Mouse (Mus musculus) spleen, postnatal 36 days (tissue): Measurements from ENCODE around the gene Cdh10.

Source experiments
- DNase-seq, 2 experiments: peaks; one replicate each; pipeline ENCODE4 v3.0.0; 2022; ENCODE audit warnings: low spot score in 2 of 2, mixed read lengths in 1 of 2

Gene Cdh10

DNA sequence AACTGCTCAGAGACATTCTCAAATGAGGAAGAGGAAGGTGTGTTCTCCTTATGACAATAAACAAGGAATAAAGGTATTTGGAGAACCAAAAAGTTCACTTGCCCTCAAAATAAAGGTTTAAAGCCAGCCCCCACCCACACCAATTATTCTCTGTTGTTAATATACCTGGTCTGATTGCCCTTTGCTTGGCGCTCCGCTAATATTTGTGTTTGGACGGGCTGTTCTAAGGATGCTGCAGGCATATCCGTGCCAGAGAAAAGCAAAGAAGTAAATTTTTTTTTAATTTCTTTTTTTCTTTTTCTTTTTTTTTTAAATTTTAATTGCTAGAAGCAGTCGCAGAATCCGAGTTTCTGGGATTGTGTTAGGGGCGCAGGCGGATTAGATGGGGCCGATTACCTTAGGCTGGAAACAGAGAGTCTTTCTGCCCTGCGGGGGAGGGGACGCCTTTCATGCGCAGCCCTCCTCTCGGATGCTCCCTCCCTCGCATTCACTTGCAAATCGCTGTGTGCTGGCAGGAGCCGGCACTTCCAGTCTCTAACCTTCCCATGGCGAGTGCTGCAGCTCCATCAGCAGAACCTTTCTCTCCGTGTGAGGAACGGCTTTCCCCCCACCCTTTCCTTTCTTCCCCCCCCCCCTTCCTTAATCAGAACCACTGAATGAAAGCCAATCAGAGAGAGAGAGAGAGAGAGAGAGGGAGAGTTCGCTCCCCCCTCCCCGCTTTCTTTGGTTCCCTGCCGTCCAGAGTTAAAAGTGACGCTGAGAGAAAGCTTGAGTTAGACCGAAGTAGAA is at the start of gene Cdh10:
Gene Cdh10, plus strand, starts transcription at position 763 of the 789 bp plus-strand sequence.
- no peak for DNase-seq

DNA sequence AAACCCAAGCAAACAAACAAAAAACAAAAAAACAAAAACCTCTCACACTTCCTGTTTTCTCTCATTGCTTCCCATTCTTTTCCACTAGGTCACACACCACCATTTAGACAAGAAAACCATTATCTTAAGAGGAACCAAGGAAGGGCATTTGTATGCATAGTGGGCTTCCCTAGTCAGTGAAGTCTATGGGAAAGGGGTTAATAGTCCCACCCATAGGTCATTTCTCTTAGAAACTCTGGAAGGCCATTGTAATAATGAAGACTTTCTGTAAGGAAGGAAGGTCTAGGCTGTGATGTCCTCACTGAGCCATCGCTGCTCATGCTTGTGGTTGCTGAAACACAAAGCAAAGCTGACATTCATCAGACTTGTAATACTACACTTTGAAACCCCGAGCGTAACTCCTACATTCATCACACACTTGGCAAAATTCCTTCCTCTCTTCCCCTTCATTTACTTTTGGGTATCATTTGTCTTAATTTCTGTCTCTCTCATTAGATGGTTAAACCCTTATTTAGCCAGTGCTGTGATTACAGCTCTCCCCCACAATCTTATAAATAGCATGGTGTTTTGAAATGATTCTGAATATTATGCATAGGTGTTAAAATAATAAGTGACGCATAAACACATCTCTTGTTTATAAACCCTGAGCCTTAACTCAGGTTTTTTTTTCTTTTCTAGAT is 9.5 kb upstream of the Cdh10 start:
- DNase-seq: no peak

DNA sequence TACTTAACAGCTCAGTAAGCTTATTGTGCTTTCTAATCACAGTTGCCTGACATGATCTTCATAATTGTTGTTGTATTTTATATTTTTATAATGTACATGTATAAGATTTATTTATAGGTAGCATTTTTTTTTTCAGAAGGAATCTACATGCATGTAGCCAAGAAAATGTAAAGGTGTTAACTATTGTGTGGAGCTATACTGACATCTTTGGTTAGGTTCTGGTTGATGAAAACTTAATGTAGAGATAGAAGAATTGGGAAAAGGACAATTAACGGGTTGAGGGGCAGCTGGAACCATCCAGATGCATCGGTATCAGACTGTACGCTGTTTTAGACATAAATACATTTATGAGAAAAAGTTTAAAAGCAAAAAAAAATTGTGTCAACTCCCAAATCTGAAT is 1.0 kb upstream of the Cdh10 start:
- no peak for DNase-seq

DNA sequence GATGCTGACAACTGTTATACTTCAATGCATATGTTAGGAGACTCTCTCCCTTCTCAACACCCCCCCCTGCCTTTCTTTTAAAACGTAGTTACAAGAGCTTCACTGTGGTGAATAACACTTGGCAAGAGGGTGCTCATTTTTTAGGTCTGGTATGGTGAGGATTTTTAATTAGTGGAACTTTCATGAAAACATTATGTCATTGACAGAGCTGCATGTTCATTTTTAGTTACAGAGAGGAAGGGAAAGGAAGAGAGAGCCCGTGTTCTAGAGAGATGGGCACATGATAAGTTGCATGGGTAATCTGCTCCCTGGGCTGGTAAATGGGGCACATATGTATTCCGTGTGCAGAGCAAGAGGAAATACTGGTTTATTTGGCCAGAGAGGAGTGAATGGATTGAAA is 1.5 kb downstream of the Cdh10 start:
- no peak for DNase-seq

DNA sequence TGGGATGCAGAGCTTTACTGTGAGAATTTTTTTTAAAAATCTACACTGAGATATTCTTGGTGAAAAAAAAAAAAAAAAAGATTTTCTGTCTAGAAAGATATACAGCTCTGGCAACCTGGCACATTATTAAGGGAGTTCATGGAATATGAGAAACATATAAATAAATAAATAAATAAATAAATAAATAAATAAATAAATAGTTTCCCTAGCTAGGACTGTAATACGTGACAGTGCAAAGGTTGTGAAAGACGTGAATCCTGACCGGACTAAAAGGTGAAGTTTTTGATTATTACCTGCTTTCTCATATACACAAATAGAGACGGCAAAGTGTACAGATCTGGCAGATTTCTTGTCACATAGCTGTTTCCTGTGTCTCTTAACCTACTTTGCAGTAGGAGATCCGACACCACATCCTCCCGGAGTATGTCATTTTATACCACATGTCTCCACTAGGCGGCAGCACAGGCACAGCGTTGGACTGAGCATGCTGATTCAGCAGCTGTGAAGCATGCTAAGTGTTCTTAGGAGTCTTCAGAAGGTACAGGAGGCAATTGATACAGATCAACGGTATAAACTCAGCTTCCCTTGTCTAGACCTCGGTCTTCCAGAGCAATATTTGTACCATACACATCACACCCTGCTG is 2.5 kb downstream of the Cdh10 start:
- peak; percentile 4 to 14 for DNase-seq

DNA sequence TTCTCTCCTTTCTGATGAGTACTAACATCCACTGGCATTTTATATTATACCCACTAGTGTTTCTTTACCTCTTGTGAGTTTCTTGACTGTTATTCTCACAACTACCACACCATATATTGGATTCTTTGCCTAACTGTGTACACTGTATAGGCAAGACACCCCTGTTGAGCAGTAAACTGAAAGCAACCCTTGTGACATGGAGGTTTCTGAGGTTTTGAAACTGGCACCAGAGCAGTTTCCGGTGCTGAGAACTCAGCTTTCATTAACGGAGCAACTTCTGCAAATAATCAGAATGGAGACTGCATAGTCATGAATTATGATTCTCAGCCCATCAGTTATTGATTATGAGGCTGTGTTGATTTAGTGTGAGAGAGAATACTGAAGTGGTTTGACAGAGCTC is 4.7 kb downstream of the Cdh10 start:
- no peak for DNase-seq

DNA sequence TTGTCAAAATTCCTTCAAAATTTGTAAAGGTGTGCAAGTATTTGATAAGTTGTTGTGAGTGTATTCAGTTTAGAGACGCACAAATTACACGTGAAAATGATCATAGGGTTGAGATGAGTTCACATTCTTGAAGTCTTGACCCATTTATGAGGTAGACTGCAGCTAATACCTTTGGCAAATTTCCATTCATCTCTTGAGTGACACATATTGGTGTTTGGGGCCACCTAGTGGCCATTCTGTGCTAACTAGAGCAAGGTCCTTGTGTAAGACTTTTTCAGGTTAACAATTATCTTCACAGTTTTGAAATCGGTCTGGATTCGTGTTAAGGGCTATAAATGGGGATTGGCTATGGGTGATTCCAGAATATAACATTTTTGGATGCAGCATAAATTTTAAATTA is 13.5 kb downstream of the Cdh10 start:
- DNase-seq: no peak

DNA sequence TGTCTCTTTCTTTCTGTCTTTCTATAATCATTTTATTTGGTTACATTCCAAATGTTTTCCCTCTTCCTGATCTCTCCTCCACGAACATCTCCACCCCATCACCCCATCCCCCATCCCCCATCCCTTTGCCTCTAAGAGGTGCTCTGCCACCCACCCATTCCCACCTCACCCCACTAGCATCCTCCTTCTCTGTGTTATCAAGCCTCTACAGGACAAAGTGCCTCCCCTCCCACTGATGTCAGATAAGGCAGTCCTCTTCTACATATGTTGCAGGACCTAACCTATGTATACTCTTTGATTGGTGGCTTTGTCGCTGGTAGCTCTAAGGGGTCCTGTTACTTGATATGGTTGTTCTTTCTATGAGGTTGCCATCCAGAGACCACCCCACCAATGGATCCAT is 23.0 kb downstream of the Cdh10 start:
- no peak for DNase-seq

DNA sequence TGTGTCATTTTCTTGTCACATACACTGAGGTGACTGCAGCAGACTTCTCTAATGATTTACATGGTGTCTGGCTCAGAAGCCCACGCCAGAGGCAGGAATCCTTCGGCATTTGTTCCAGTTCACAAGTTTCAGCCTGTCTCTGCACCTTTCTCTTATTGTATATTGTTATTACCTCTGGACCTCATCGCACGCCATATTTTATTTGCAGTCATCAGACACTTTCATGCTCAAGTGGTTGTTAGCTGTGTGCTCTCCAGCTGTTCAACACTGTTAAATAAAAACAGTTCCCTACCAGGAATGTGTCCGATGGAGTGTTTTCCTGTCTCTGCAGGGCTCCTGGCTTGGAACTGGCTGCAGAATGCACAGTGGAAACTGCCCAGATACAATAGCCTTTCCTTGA is 26.1 kb downstream of the Cdh10 start:
- no peak for DNase-seq

DNA sequence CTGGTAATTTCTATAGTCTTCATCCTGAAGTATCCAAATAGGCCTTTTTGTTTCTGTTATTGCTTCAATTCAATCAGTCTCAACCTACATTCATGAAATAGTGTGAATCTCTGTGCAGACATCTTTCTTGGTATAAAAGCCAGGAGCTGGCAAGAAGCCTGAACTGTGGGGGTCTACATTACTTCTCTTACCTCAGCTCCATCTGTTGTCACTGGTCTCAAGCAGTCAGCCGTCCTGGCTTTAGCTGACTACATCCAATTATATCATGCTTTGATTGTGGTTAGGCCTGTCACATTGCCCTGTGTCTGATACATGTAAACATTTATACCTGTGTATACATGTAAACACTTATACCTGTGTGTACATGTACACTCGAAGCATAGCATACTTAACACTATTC is 31.8 kb downstream of the Cdh10 start:
- DNase-seq: no peak

DNA sequence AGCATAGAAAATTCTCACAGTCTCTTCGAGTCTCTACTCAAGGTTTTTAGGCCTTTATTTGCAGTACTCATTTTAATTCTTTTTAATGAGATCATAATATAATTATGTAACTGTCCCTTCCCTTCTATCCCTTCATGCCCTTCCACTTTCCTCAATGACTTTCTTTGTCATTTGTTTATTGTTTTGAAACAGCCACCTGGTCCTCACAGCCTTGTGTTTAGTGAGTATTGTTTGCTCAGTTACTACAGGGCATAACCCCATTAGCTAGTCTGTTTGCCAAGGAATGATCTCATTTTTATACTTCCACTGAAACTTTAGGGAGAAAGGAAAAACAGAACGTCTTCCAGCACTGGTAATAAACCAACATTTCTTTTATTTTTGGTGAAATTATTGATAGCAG is 39.4 kb downstream of the Cdh10 start:
- DNase-seq: no peak

DNA sequence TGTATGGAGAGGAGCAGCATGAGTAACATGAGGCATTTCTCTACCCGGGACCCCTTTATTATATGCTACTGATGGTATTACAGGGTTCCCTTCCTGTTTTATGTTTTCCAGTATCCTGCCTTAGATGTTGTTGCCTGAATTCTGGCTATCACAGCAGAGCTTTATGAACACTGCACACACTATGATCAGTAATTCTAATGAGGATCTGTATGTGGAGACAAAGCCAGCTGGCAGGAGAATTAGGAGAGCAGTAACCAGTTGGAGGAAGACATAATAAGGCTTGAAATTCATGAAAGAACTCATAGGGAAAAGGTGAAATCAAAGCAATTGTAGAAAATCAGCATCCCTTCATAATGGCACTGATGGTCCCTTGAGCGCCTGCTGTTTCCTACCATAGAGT is 51.1 kb downstream of the Cdh10 start:
- DNase-seq: no peak

DNA sequence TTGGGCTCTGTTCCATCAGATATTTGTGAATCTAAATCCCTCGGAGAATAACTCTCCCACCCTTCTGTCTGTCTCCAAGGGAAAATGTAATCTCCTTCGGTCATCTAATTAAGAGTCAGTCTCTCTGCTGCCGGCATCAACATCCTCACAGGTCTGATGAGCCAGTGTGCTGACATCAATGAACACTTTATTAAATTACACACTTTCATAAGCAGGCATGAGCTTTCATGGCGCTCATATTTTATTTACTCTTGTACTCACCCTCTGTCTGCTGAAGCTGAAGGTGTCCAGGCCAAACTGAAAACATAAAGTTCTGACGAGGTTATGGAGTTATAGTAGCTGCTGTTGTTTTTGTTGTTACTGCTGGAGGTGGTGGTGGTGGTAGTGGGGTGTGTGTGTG is 62.7 kb downstream of the Cdh10 start:
- DNase-seq: no peak

DNA sequence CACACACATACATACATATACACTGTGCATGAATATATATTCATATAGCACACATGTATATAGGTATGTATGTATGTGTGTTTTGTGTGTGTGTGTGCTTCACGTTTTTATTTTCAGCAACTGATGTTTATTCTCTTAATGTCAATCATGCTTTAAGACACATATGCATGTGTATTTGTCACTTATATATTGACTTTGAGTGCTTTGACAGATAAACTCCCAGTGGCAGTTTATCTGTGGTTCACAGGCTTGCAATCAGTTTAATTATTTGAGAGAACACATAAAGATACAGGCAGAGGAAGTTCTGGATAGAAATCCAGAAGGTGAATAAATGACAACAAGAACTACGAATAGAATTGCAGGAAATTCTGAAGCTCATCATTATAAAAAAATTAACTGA is 67.9 kb downstream of the Cdh10 start:
- no peak for DNase-seq

DNA sequence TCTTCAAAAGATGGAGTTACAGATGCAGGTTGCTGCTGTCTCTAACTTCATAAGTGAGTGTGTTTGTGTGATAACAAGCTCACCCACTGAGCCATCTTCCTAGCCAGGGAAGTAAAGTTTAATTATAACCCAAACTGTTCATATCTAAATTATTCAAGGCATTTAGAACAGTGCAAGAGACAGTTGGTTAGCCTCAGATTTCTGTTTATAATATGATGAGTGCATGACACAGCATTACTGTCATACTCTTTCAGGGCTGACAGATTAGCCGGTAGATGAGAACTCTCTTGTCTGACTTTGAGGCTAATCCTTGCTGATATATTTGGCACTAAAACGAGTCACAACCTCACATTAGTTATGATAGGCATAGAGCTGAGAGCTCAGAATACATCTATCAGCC is 70.2 kb downstream of the Cdh10 start:
- no peak for DNase-seq

DNA sequence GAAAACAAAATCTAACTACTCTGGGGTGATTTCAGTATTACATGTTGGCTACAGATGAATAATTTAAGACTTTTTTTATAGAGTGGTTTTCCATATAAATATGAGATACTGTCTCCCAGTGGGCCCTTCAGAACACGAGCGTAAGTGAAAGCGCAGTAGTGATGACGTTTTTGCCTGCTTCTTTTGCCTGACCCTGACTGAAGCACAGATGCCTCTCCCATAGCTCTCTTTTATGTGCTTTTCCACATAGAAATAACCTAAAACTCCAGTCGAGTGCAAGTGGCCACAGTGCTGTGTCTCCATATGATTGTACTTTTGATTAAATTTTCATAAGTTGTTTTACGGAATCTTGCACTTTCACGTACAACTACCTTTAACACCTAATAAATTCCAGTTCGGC is 71.6 kb downstream of the Cdh10 start:
- no peak for DNase-seq

DNA sequence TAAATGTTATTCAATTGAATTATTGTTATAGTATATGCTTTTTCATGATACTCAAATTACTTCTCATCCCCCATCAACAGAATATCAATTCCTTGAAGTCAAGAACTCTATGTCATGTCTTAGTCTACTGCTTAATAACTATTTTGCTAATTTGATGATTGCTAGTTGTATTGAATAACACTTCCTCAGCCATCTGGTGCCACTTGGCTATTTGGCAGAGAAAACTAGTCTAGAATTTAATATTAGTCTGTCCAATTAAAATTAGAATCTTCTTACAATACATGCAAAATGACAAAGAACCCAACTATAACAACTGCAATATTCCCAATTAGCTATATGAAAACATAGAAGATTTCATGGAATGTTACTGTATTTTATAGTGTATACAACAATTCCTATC is 82.0 kb downstream of the Cdh10 start:
- DNase-seq: no peak

DNA sequence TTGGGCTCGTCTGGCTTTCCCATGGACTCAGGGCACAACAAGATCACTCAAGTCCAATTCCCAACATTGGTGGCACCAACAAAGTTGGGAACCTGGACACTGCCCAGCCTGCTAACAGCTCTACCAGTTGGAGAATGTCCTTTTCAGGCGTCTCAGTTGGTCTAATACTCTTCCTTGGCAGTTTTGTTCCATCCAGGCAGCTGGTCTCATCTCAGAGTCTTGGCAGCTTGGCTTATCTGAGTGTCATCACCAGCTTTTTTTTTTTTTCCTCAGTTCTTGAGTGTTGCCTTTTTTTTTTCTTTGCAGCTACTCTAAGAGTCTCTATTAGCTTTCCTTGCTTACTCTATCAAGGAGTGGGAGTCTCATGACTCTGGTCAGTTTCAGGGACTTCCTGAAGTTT is 85.4 kb downstream of the Cdh10 start:
- no peak for DNase-seq

DNA sequence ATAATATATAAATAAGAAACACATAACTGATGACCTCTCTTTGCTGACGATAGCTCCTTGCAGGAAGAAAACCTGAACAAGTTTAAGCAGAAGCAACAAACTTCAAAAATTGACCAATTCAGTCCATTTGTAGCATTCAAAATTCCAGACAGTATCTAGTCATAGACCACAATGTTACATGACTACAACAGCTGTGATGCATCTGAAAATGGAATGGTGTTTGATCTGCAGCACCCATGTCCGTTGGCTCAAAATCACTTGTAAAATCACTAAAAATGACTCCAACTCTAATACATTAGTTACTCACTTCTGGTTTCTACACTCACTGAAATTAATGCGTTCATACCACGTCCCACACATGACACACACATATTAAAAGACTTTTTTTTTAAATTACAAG is 91.9 kb downstream of the Cdh10 start:
- no peak for DNase-seq

DNA sequence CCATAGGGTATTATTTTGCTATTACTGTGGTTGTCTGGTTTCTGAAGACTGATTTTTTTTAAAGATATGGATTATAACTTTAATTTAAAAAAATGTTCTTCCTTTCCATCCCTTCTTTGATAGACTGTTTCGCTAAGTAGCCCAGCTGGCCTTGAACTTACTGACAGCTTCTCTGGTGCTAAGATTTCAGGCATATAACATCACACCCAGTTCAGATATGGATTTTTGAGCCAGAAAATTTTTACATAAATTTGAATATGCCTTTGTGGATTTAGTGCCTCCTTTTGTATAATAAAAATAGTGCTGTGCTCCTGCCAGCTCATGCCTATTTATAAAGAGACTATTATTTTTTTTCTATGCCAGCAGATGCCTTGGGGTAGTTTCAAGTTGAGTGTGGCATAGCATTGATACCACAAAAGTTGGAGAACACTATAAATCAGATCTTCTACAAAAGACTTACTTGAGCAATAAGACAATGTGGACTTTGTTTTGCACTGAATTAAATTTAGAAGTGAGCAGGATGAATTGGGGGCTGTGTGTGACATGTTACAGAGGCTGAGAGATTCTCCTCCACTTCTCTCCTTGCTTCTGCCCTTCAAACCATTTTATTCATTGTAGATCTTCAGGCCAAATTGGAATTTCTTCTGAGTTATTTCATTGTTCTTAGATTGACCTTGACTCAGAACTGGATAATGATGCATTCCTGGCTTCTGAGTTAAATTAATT is 106.8 kb downstream of the Cdh10 start:
- no peak for DNase-seq

DNA sequence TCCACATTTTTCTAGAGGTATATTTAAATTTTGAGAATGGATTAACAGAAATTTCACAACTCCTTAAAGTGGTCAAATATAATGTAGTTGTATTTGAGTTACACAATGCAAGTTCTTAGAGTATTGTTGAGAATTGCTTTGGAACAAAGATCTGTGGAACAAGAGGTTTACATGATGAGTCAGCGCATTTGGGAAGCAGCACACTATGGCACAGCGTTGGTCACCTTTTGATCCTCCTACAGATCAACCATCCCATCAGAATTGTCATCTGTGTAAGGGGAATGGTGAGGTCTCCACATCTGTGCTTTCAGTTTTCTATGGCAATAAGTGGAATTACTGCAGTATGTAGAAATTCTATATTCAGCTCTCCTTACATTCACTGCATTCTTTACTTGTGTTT is 108.2 kb downstream of the Cdh10 start:
- DNase-seq: no peak

DNA sequence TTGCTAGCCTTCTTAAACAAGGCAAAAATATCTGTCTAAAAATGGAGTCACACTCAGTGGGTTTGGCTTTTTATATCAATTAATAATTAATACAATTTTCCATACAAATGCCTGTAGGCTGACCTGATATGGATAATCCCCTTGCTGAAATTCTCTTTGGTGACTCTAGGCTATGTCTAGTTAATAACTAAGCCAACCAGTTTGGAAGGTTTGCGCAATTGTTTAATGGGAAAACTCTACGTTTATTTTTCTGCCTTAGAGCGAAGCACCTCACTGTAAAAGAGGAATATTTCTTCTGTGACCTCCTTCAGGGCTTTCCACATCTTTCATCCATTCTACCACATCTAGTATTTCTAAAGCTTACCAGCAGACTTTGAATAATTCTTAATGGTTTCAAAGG is 133.5 kb downstream of the Cdh10 start:
- DNase-seq: no peak
